8 mouse cellular contexts compared by ENCODE assay signal in genomic region chr16:11909035-11909591, GRCm38 (mm10). TPM values are rescaled to one million over a fixed set of nuclear protein-coding genes. Genes with fewer than 3 reads are reported as not detected.
DNase-seq lines count a peak whose midpoint lies in the region; ATAC-seq and TF ChIP-seq lines count a peak whose summit lies in the region.

TSS of gene Cpped1 (minus strand) at chr16:11909445.

- TF ChIP-seq POLR2A in lung, adult 2 months (IDR thresholded peaks at IDR 0.05; ENCODE audit: borderline replicate concordance, extremely low read depth, low read depth, low read length), result peak; percentile 89; the same call in 1 of the 2 replicates

- under 1% methylated on average over 32 of the region's 32 CpGs for WGBS in forebrain, embryonic 14.5 days
- under 1% methylated on average over 32 of the region's 32 CpGs for WGBS in lung, adult 2 months

- TF ChIP-seq CTCF in lung, adult 2 months (IDR thresholded peaks at IDR 0.05; ENCODE audit: insufficient read depth, low read length), result no peak

- H3K4me3 ChIP-seq in forebrain, embryonic 14.5 days (ENCODE audit: low read depth, low read length), result peak within 1 kb of the TSS; percentile 59
- peak within 1 kb of the TSS; percentile 84 for H3K4me3 ChIP-seq in lung, adult 2 months (replicated peaks; ENCODE audit: extremely low read depth, low read depth, low read length)

- H3K9ac ChIP-seq in forebrain, embryonic 14.5 days (ENCODE audit: low read length), result peak within 1 kb of the TSS; percentile 76

- H3K27ac ChIP-seq in forebrain, embryonic 14.5 days (ENCODE audit: low read depth, low read length), result peak within 1 kb of the TSS; percentile 58; the same call in 1 of the 2 replicates

- intact Hi-C loops in heart, postnatal 14 days (cut with DNase I), result no loop called here

- peak within 1 kb of the TSS; percentile 64 for H3K4me2 ChIP-seq in forebrain, embryonic 14.5 days (ENCODE audit: low read length)

- no peaks in the 10 kb centered on the region for H3K9me3 ChIP-seq in forebrain, embryonic 14.5 days (replicated peaks; ENCODE audit: control insufficient read depth, low read length)

- no peaks in the 10 kb centered on the region for H3K27me3 ChIP-seq in forebrain, embryonic 14.5 days (replicated peaks; ENCODE audit: control insufficient read depth, insufficient read depth, low read length)

- ATAC-seq in forebrain, embryonic 14.5 days, result peak; percentile 95
- ATAC-seq in neutrophil, adult 5-6 weeks (ENCODE audit: extremely low read depth, insufficient number of reproducible peaks, low FRiP score, poor library complexity, severe bottlenecking), result peak; percentile 90

- no peaks in the 10 kb centered on the region for H3K36me3 ChIP-seq in forebrain, embryonic 14.5 days (ENCODE audit: control insufficient read depth, insufficient read depth, low read length)

- peak; percentile 85 for DNase-seq in ES-CJ7 (ENCODE audit: low read depth, low spot score)
- DNase-seq in cerebellum, adult 11 months, result peak; percentile 88
- DNase-seq in forebrain, embryonic 14.5 days (ENCODE audit: low spot score), result peak; percentile 88
- DNase-seq in heart, postnatal 14 days, result peak; percentile 88 to 91
- DNase-seq in layer of hippocampus, adult 18-20 months (ENCODE audit: low spot score in 2 of 2), result peak; percentile 82 to 92
- peak; percentile 88 for DNase-seq in lung, adult 2 months
- peak; percentile 76 to 79 for DNase-seq in thymus, adult 18-20 months

- H3K4me1 ChIP-seq in forebrain, embryonic 14.5 days (ENCODE audit: control insufficient read depth, insufficient read depth, low read length), result peaks cover 10% of the 10 kb centered on the region
- H3K4me1 ChIP-seq in lung, adult 2 months (ENCODE audit: control insufficient read depth, insufficient read depth, low read length), result peaks cover 6% of the 10 kb centered on the region; the same call in 1 of the 2 replicates

RNA-seq across cellular contexts. Expression of gene Cpped1, which starts in this region (rescaled TPM):
- 18.7 and 19.8 TPM in 2 replicates for polyA plus RNA-seq in forebrain, embryonic 14.5 days (2014; fragmentation: Nextera tagmentation; extraction: Ambion mirVana)
- total RNA-seq in heart, postnatal 14 days (2021), result 10 to 100 TPM; 59.7 to 61.2 TPM
- total RNA-seq in layer of hippocampus, adult 18-20 months (2021), result 10 to 100 TPM; 35.5 to 35.6 TPM
- 12.9 and 15.7 TPM in 2 replicates for polyA plus RNA-seq in lung, adult 2 months (2012; rRNA removed)
- total RNA-seq in neutrophil, adult 5-6 weeks (2017), result 3.6 and 4.9 TPM in 2 replicates

Comparison
In these comparisons a context has a peak if more than half of its experiments do, and no peak if none do; other contexts are left out.
1. Peak in every context shown above with its lines: DNase-seq, ATAC-seq, H3K4me3 ChIP-seq and H3K27ac ChIP-seq.